Mouse (Mus musculus): Measurements from ENCODE around the gene Tnnc1. TPM values are rescaled to one million over a fixed set of nuclear protein-coding genes. Genes with fewer than 3 reads are reported as not detected.
A peak's percentile ranks its signal among the peaks of the same experiment; 100 is the strongest.

Tnnc1 gene
- polyA plus RNA-seq, 1 experiment: 4.0 TPM

GRCm38 (mm10) chr14:31245946-31246345, 37.8 kb downstream of the Tnnc1 start:
- no peak for TF ChIP-seq CTCF (IDR thresholded peaks at IDR 0.05; ENCODE audit: low read depth, low read length)
- no peak for TF ChIP-seq POLR2A (IDR thresholded peaks at IDR 0.05; ENCODE audit: borderline replicate concordance, low read depth, low read length)
- Histone ChIP-seq H3K4me1 (ENCODE audit: control insufficient read depth, insufficient read depth, low read length) (peaks cover 3% of the 10 kb centered on the region), H3K27ac (ENCODE audit: insufficient read depth, low read depth, low read length) (no peak overlapping the region), H3K4me3 (ENCODE audit: insufficient read depth, low read length) (no peak overlapping the region)

DNA sequence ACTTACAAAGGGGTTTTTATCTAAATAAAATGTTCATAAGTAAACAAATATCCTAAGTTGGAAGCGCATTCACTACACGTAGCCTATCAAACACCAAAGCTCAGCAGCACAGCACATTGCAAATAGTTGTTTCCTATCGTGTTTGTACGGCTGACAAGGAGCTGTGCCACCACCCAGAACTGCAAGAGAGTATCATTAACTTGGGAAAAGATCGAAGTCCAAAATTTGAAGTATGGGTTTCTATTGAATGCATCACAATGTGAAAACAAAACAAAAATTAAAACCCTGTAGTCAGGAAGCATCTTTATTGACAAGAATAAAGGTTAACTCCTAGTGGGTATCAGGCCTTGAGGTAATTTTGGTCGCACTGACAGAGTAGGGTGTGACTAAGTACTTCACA, 40.3 kb downstream of the Tnnc1 start:
- Histone ChIP-seq H3K4me3 (ENCODE audit: insufficient read depth, low read length) (no peak overlapping the region), H3K27ac (ENCODE audit: insufficient read depth, low read depth, low read length) (no peak overlapping the region), H3K4me1 (ENCODE audit: control insufficient read depth, insufficient read depth, low read length) (peaks cover 11% of the 10 kb centered on the region)
- TF ChIP-seq POLR2A (IDR thresholded peaks at IDR 0.05; ENCODE audit: borderline replicate concordance, low read depth, low read length) (no peak), CTCF (IDR thresholded peaks at IDR 0.05; ENCODE audit: low read depth, low read length) (no peak)

DNA sequence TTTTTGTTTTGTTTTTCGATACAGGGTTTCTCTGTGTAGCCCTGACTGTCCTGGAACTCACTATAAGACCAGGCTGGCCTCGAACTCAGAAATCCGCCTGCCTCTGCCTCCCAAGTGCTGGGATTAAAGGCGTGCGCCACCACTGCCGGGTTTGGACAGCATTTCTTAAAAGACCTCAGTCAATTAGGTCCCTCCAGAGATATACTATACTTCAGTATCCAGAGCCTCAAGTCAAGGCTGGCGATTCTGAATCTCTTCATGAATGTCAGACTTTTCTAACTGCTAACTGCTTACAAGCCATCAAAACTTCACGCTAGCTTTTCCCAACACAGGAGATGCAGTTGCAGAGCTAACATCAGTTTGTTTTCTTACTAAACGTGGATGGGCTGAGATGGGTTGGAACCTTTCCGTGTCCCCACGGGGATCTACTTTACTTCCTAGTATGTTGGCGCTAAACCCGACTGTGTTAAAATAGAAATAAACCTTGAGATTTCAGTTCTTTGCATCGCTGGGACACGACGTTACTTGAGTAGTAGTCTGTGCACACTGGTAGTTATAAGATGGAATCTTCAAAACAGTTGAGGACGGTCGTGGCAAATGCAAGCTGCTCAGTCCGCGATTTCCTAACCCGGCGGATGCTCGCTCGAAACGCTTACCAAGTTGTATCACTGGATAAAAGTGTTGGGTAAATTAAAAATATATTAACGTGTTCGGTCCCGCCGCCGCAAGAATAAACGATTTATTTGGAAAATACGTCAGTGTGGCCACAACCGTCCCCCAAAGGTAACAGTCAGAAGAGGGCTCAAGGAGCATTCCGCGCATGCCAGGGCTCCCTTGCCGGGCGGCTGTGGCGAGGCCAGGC, 42.3 kb downstream of the Tnnc1 start:
- TF ChIP-seq CTCF (IDR thresholded peaks at IDR 0.05; ENCODE audit: low read depth, low read length): no peak
- TF ChIP-seq POLR2A (IDR thresholded peaks at IDR 0.05; ENCODE audit: borderline replicate concordance, low read depth, low read length): no peak
- Histone ChIP-seq H3K27ac (ENCODE audit: insufficient read depth, low read depth, low read length) (peak overlapping the region; percentile 94), H3K4me3 (ENCODE audit: insufficient read depth, low read length) (peak overlapping the region; percentile 91), H3K4me1 (ENCODE audit: control insufficient read depth, insufficient read depth, low read length) (peaks cover 8% of the 10 kb centered on the region)

- peak within 1 kb of the TSS; percentile 91 for H3K4me3 ChIP-seq (ENCODE audit: insufficient read depth, low read length)
- peak within 1 kb of the TSS; percentile 94 for H3K27ac ChIP-seq (ENCODE audit: insufficient read depth, low read depth, low read length)
- TF ChIP-seq CTCF (IDR thresholded peaks at IDR 0.05; ENCODE audit: low read depth, low read length) (no peak), POLR2A (IDR thresholded peaks at IDR 0.05; ENCODE audit: borderline replicate concordance, low read depth, low read length) (no peak)
- peaks cover 8% of the 10 kb centered on the region for H3K4me1 ChIP-seq (ENCODE audit: control insufficient read depth, insufficient read depth, low read length)
These were observed 43.0 kb downstream of the Tnnc1 start, which contains the start of the genes Phf7 and Bap1 for GRCm38 (mm10) chr14:31251084-31251604. Gene Phf7 (minus strand): TSS chr14:31251317. Gene Bap1 (plus strand): TSS chr14:31251450.

DNA sequence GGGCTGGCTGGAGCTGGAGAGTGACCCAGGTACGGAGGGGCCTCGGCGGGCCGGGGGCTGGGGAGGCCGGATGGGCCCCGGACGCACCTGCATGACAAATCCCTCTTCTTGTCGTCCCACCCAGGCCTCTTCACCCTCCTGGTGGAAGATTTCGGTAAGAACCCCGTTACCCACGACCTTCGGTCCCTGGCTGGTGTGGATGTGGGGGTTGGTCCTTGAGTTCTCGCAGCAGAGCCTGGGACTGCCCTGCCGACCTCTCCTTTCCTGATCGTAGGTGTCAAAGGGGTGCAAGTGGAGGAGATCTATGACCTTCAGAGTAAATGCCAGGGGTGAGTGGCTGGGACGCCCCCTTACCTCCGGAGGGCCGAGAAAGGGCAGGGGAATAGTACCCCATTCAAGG, 43.5 kb downstream of the Tnnc1 start:
- peaks cover 8% of the 10 kb centered on the region for H3K4me1 ChIP-seq (ENCODE audit: control insufficient read depth, insufficient read depth, low read length)
- H3K4me3 ChIP-seq (ENCODE audit: insufficient read depth, low read length): peak overlapping the region; percentile 91
- no peak for TF ChIP-seq POLR2A (IDR thresholded peaks at IDR 0.05; ENCODE audit: borderline replicate concordance, low read depth, low read length)
- H3K27ac ChIP-seq (ENCODE audit: insufficient read depth, low read depth, low read length): no peak overlapping the region; the same call in 1 of the 2 replicates

DNA sequence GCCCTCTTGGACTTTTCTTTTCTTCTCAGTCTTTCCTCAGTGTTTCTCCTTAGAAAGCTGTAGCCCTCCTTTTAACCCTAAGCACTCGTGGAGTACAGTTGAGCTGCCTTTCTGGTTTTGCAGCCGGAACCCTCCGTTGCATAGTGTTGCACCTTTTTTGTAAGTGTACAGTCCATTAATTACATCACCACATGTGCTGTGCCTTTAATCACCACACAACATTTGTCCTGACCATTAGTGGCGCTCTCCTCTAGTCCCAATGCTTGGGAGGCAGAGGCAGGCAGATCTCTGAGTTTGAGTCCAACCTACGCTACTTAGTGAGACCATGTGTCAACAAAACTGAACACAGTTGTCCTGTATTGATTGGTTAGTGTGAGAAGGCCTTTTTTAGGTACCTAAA, 44.0 kb downstream of the Tnnc1 start:
- TF ChIP-seq CTCF (IDR thresholded peaks at IDR 0.05; ENCODE audit: low read depth, low read length) (no peak), POLR2A (IDR thresholded peaks at IDR 0.05; ENCODE audit: borderline replicate concordance, low read depth, low read length) (no peak)
- peaks cover 8% of the 10 kb centered on the region for H3K4me1 ChIP-seq (ENCODE audit: control insufficient read depth, insufficient read depth, low read length)
- H3K4me3 ChIP-seq (ENCODE audit: insufficient read depth, low read length): peak overlapping the region; percentile 91
- H3K27ac ChIP-seq (ENCODE audit: insufficient read depth, low read depth, low read length): no peak overlapping the region

DNA sequence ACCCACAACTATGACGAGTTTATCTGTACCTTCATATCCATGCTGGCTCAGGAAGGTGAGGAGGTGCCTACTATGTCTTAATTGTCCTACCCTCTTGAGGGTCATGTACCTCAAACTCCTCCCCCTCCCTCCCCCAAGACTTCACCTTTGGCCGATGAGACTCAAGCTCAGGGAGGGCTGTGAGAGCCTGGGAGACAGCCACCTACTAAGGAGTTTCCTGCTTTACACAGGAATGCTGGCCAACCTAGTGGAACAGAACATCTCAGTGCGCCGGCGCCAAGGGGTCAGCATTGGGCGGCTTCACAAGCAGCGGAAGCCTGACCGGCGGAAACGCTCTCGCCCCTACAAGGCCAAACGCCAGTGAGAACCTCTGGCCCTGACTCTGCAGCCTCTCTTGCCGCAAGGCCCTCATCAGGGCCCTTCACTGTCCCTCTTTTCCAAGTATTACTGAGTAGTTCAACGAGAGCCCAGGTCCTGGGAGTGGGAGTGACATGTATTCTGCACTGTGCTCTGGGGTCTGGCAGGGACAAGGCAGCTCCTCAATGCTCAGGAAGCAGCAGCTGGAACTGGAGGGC, 50.5 kb downstream of the Tnnc1 start:
- Histone ChIP-seq H3K4me3 (ENCODE audit: insufficient read depth, low read length) (no peak overlapping the region), H3K4me1 (ENCODE audit: control insufficient read depth, insufficient read depth, low read length) (no peaks in the 10 kb centered on the region), H3K27ac (ENCODE audit: insufficient read depth, low read depth, low read length) (no peak overlapping the region)
- TF ChIP-seq CTCF (IDR thresholded peaks at IDR 0.05; ENCODE audit: low read depth, low read length): no peak
- no peak for TF ChIP-seq POLR2A (IDR thresholded peaks at IDR 0.05; ENCODE audit: borderline replicate concordance, low read depth, low read length)

DNA sequence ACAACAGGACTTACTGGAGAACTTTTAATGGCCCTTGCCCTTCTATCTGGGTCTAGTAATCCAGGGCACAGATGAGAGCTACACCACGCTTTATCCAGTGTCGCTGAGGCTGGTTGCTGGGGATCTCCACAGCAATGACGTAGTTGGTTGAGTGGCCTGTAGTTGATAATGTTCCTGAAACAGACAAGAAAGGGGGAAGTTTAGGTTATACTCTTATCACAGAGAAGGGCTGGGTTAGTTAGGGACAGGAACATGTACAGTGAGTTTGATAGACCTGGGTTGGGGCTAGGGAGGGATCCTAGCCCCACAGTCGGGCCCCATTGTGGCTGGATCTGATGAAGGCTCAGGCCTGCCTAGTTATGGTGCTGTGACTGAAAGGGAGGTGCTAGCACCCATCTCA, 52.3 kb downstream of the Tnnc1 start:
- TF ChIP-seq POLR2A (IDR thresholded peaks at IDR 0.05; ENCODE audit: borderline replicate concordance, low read depth, low read length) (no peak), CTCF (IDR thresholded peaks at IDR 0.05; ENCODE audit: low read depth, low read length) (no peak)
- Histone ChIP-seq H3K27ac (ENCODE audit: insufficient read depth, low read depth, low read length) (no peak overlapping the region), H3K4me1 (ENCODE audit: control insufficient read depth, insufficient read depth, low read length) (no peaks in the 10 kb centered on the region), H3K4me3 (ENCODE audit: insufficient read depth, low read length) (no peak overlapping the region)

GRCm38 (mm10) chr14:31260932-31261331, 52.8 kb downstream of the Tnnc1 start:
- Histone ChIP-seq H3K4me3 (ENCODE audit: insufficient read depth, low read length) (no peak overlapping the region), H3K4me1 (ENCODE audit: control insufficient read depth, insufficient read depth, low read length) (no peaks in the 10 kb centered on the region), H3K27ac (ENCODE audit: insufficient read depth, low read depth, low read length) (no peak overlapping the region)
- TF ChIP-seq CTCF (IDR thresholded peaks at IDR 0.05; ENCODE audit: low read depth, low read length) (no peak), POLR2A (IDR thresholded peaks at IDR 0.05; ENCODE audit: borderline replicate concordance, low read depth, low read length) (no peak)

Other genes starting within 250 kb of the Tnnc1 start
- 62.2 and 65.6 TPM in 2 replicates for gene Glt8d1, start 206.9 kb upstream of the Tnnc1 start, polyA plus RNA-seq (2012; ENCODE audit: insufficient read depth, insufficient read length, missing spikeins)
- gene Spcs1, start 206.6 kb upstream of the Tnnc1 start, polyA plus RNA-seq (2012; ENCODE audit: insufficient read depth, insufficient read length, missing spikeins): 231 and 244 TPM in 2 replicates
- 33.7 and 34.4 TPM in 2 replicates for gene Pbrm1, start 189.2 kb upstream of the Tnnc1 start, polyA plus RNA-seq (2012; ENCODE audit: insufficient read depth, insufficient read length, missing spikeins)
- 25.4 and 26.5 TPM in 2 replicates for gene Gnl3, start 189.2 kb upstream of the Tnnc1 start, polyA plus RNA-seq (2012; ENCODE audit: insufficient read depth, insufficient read length, missing spikeins)
- 90.6 and 95.8 TPM in 2 replicates for gene Smim4, start 79.4 kb upstream of the Tnnc1 start, polyA plus RNA-seq (2012; ENCODE audit: insufficient read depth, insufficient read length, missing spikeins)
- 135 and 136 TPM in 2 replicates for gene Nt5dc2, start 77.3 kb upstream of the Tnnc1 start, polyA plus RNA-seq (2012; ENCODE audit: insufficient read depth, insufficient read length, missing spikeins)
- gene Stab1, start 39.7 kb upstream of the Tnnc1 start, polyA plus RNA-seq (2012; ENCODE audit: insufficient read depth, insufficient read length, missing spikeins): 1,445 and 1,606 TPM in 2 replicates
- 366 and 398 TPM in 2 replicates for gene Nisch, start 8.6 kb downstream of the Tnnc1 start, polyA plus RNA-seq (2012; ENCODE audit: insufficient read depth, insufficient read length, missing spikeins)
- not detected in 2 replicates for gene Sema3g, start 9.5 kb downstream of the Tnnc1 start, polyA plus RNA-seq (2012; ENCODE audit: insufficient read depth, insufficient read length, missing spikeins)
- gene Phf7, start 43.0 kb downstream of the Tnnc1 start, polyA plus RNA-seq (2012; ENCODE audit: insufficient read depth, insufficient read length, missing spikeins): 10.5 and 13.2 TPM in 2 replicates
- 31.2 and 33.1 TPM in 2 replicates for gene Bap1, start 43.1 kb downstream of the Tnnc1 start, polyA plus RNA-seq (2012; ENCODE audit: insufficient read depth, insufficient read length, missing spikeins)
- gene Dnah1, start 115.6 kb downstream of the Tnnc1 start, polyA plus RNA-seq (2012; ENCODE audit: insufficient read depth, insufficient read length, missing spikeins): not detected in 2 replicates
- gene Capn7, start 128.3 kb downstream of the Tnnc1 start, polyA plus RNA-seq (2012; ENCODE audit: insufficient read depth, insufficient read length, missing spikeins): 37.5 and 39.7 TPM in 2 replicates
- gene Sh3bp5, start 227.8 kb downstream of the Tnnc1 start, polyA plus RNA-seq (2012; ENCODE audit: insufficient read depth, insufficient read length, missing spikeins): 93.0 and 99.5 TPM in 2 replicates

Measured in bone marrow macrophage, adult 2 months (primary cell).